Mouse (Mus musculus): Measurements from ENCODE around the gene 4930467E23Rik.
"Not testable (repeated sequence)": the region's sequence is repeated elsewhere in the genome, so short reads cannot be mapped to it uniquely, and the experiment has no call there.

DNA sequence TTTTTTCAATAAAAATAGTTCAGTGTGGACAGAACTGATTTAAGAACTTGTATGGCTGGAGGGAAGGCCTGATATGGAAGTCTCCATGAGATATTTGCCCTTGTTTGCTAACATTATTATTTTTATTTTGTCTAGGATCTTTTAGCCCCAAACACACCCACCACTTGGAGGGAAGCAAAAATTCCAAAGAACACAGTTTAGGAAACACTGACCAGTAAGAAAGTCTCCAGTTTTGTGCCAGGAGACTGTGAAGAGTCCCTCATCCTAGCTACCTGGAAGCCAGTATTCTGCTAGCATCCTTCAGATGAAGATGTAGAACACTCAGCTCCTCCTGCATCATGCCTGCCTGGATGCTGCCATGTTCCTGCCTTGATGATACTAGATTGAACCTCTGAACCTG, 25.5 kb upstream of the 4930467E23Rik start:
- TF ChIP-seq CTCF, EP300 (IDR thresholded peaks at IDR 0.05): not testable (repeated sequence)
